Mouse (Mus musculus) kidney, adult 11 months (tissue): ENCODE results near the gene Gm43191.
"Not testable (repeated sequence)": the region's sequence is repeated elsewhere in the genome, so short reads cannot be mapped to it uniquely, and the experiment has no call there.

ENCODE experiments used
- DNase-seq: peaks from one replicate; pipeline ENCODE4 v3.0.0; 2022

Gm43191 gene

GRCm38 (mm10) chr3:116681160-116681559 lies at the start of gene Gm43191:
Gene Gm43191, minus strand, starts transcription at chr3:116681260.
- no peak for DNase-seq

- DNase-seq: no peak
Measured at GRCm38 (mm10) chr3:116729483-116730174, 48.6 kb upstream of the Gm43191 start.

- DNase-seq: no peak
Measured at GRCm38 (mm10) chr3:116726807-116727206, 45.7 kb upstream of the Gm43191 start.

- no peak for DNase-seq
Measured at GRCm38 (mm10) chr3:116723496-116724481, 42.7 kb upstream of the Gm43191 start.

- DNase-seq: no peak
Measured at GRCm38 (mm10) chr3:116722980-116723379, 41.9 kb upstream of the Gm43191 start.

- DNase-seq: no peak
Measured at GRCm38 (mm10) chr3:116718951-116719350, 37.9 kb upstream of the Gm43191 start.

GRCm38 (mm10) chr3:116713031-116713430 lies 32.0 kb upstream of the Gm43191 start:
- peak; percentile 34 for DNase-seq

GRCm38 (mm10) chr3:116712436-116712881 lies 31.4 kb upstream of the Gm43191 start, which contains the start of gene Slc35a3:
Gene Slc35a3, minus strand, starts transcription at chr3:116712831.
- peak; percentile 83 for DNase-seq

GRCm38 (mm10) chr3:116711624-116712435 lies 30.8 kb upstream of the Gm43191 start:
- peak; percentile 75 for DNase-seq

- no peak for DNase-seq
Measured at GRCm38 (mm10) chr3:116710941-116711340, 29.9 kb upstream of the Gm43191 start.

GRCm38 (mm10) chr3:116705637-116706204 lies 24.7 kb upstream of the Gm43191 start:
- no peak for DNase-seq

- no peak for DNase-seq
Measured at GRCm38 (mm10) chr3:116703835-116704234, 22.8 kb upstream of the Gm43191 start.

GRCm38 (mm10) chr3:116702647-116703272 lies 21.7 kb upstream of the Gm43191 start:
- no peak for DNase-seq

- no peak for DNase-seq
Measured at GRCm38 (mm10) chr3:116701601-116702000, 20.5 kb upstream of the Gm43191 start.

GRCm38 (mm10) chr3:116698786-116699185 lies 17.7 kb upstream of the Gm43191 start:
- DNase-seq: no peak

- DNase-seq: no peak
Measured at GRCm38 (mm10) chr3:116695666-116695985, 14.6 kb upstream of the Gm43191 start.

GRCm38 (mm10) chr3:116694955-116695665 lies 14.1 kb upstream of the Gm43191 start:
- DNase-seq: no peak

- DNase-seq: no peak
Measured at GRCm38 (mm10) chr3:116694312-116694711, 13.3 kb upstream of the Gm43191 start.

GRCm38 (mm10) chr3:116664281-116664680 lies 16.8 kb downstream of the Gm43191 start:
- not testable (repeated sequence) for DNase-seq

- DNase-seq: peak; percentile 98
Measured at GRCm38 (mm10) chr3:116662463-116662863, 18.6 kb downstream of the Gm43191 start, which contains the start of gene Mfsd14a. Gene Mfsd14a, minus strand, starts transcription at chr3:116662677.

- DNase-seq: no peak
Measured at GRCm38 (mm10) chr3:116661870-116662414, 19.1 kb downstream of the Gm43191 start.
